Mouse (Mus musculus) sigmoid colon, adult 10 weeks (tissue): Measurements from ENCODE around the gene Rdh13. TPM values are rescaled to one million over a fixed set of nuclear protein-coding genes. Genes with fewer than 3 reads are reported as not detected.

ENCODE experiments used
- polyA plus RNA-seq: library from polyadenylated mRNA; stranded (reverse); fragments of 350-450 nt; fragmentation: Illumina TruSeq; extraction: RNeasy Lipid Tissue Mini Kit (QIAGEN cat#74804); gene quantifications from one replicate; pipeline ENCODE4 v1.2.3, GENCODE M21; 2014; ENCODE audit warnings: low read depth, low replicate concordance

Rdh13 gene
- 10.5 TPM for polyA plus RNA-seq

GRCm38 (mm10) chr7:4445216-4445791, at the start of gene Rdh13:
Rdh13 (minus strand) TSS chr7:4445649.

GRCm38 (mm10) chr7:4460576-4461434, 15.4 kb upstream of the Rdh13 start, which contains the start of gene Eps8l1:
Eps8l1 (plus strand) TSS chr7:4460674.

GRCm38 (mm10) chr7:4397730-4398129, 47.7 kb downstream of the Rdh13 start, which contains the start of gene Gp6:
Gp6 (minus strand) TSS chr7:4397744.

Other genes starting within 250 kb of the Rdh13 start
- gene Lilra5, start 207.9 kb downstream of the Rdh13 start, polyA plus RNA-seq, result 2.7 TPM
- gene Ncr1, start 107.9 kb downstream of the Rdh13 start, polyA plus RNA-seq, result 0.69 TPM
- 2.2 TPM for gene Gp6, start 47.9 kb downstream of the Rdh13 start, polyA plus RNA-seq
- gene Eps8l1, start 15.0 kb upstream of the Rdh13 start, polyA plus RNA-seq, result 2.2 TPM
- gene Ppp1r12c, start 56.0 kb upstream of the Rdh13 start, polyA plus RNA-seq, result 12.5 TPM
- gene Tnnt1, start 70.7 kb upstream of the Rdh13 start, polyA plus RNA-seq, result not detected
- gene Tnni3, start 78.6 kb upstream of the Rdh13 start, polyA plus RNA-seq, result not detected
- gene Dnaaf3, start 86.8 kb upstream of the Rdh13 start, polyA plus RNA-seq, result not detected
- 1.2 TPM for gene Syt5, start 101.9 kb upstream of the Rdh13 start, polyA plus RNA-seq
- 17.8 TPM for gene Ptprh, start 158.4 kb upstream of the Rdh13 start, polyA plus RNA-seq
- gene Tmem86b, start 185.8 kb upstream of the Rdh13 start, polyA plus RNA-seq, result 0.88 TPM
- gene Ppp6r1, start 213.4 kb upstream of the Rdh13 start, polyA plus RNA-seq, result 12.3 TPM
- not detected for gene Hspbp1, start 239.4 kb upstream of the Rdh13 start, polyA plus RNA-seq
- gene Brsk1, start 245.0 kb upstream of the Rdh13 start, polyA plus RNA-seq, result 0.35 TPM